Mouse (Mus musculus): ENCODE measurements around the gene Poldip2.

Poldip2 gene

DNA sequence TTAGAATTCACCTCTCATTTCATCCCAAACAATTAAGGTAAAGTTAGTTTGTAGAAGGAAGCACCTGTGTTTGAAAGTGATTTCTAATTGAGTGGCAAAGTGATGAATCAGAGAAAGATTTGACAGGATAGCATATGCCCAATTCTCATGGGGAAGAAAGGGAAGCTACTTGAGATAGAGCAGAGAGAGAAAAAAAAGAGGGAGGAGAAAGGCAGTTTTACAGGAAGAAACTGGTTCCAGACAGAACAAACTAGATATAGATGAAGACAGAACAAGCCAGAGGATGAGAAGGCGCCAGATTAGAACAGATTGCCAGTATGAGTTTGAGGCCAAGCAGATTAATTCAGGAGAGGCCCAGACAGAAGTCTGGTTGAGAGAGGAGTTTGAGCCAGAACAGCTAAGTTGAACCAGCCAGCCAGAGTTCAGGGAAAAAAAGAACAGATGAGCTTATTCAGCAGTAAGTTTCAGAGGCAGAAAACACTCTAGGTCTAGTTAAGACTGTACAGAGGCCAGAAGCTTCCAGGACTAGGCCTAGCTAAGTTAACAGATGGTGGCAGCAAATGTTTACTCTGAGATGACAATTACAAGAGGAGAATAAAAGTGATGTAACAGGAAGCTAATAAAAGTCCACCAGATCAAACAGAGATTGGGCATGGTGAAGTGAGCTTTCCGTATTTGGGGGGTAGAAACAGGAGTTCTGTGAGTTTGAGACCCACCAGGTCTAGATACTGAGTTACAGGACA, 35.9 kb downstream of the Poldip2 start:
- DNase-seq = no peak

DNA sequence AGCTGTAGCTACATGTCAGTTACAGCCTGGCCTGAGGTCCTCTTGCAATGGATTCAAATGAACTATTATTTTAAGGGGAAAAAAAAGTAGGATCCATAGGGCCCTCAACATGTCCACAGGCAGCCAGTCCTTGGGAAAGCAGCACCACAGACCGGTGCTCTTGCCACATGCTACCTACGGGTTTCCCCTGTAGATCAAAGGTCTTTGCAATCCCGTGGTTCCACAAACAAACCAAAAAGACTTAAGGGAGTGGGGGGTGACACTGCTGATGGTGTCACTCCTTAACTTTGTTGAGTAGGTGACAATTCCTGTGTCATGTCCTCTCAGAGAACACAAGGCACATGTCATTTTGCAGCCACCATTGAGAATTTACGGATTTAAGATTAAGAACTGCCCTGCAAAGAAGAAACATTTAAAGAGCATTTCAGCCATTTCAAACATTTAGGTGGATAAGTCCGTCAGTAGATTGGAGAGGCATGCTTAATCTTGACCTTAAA, 37.5 kb downstream of the Poldip2 start:
- no peak for DNase-seq

DNA sequence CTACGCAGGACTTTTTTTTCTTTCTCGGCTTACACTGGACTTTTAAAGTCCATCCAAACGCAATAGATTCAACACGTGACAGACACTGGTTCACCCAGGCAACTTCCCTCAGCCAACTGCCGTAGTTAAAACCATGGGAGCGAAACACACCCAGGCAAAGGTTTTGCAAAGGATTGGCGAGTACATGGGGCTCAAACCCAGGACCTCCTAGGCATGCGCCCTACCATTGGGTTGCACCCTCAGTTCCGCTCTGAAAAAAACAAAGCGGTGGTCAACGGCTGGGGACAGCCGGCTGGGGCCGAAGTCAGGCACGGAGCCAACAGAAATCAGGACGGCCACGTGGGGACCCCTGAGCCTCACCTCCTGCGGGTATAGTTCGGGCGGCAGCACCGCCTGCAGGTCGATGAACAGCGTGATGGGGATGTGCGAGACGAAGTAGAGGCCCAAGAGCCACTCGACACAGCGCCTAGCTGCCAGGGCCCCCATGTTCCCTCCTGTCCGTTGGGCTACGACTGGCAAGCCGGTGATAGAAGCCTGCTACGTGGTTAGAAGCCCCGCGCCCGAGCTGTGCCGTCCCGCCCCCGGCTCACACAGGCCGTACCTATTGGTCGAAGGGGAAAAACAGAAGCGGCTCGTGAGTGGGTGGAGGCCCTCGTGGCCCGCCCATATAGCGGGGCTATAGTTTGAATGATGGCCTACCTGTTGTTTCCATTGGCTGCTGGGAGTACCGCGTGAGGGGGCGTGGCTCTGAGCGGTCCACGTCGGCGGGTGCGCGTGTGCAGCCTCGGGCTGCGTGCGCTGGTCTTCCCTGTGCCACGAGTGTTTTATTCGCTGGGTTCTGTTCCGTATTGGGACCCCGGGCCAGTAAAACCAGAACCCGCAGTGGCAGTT, 38.4 kb downstream of the Poldip2 start, which contains the start of gene Tmem97:
Tmem97 (minus strand) TSS at position 610 of the 891 bp plus-strand sequence.
- peak; percentile 96 to 98 for DNase-seq

DNA sequence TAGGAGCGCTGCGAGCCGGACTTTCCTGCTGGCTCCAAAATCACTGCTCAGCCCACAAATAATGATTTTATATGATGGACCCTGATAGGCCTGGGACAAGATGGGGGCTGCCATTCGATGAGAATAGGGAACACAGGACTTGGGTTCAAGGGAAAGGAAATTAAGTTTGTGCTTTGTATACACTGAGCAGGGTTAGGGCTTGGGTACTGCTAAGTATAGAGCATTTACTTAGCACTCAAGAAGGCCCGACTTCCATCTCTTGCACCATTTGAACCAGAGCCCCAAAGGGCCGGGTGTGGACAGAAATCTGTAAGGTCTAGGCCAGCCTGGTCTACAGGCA, 39.0 kb downstream of the Poldip2 start:
- no peak for DNase-seq

DNA sequence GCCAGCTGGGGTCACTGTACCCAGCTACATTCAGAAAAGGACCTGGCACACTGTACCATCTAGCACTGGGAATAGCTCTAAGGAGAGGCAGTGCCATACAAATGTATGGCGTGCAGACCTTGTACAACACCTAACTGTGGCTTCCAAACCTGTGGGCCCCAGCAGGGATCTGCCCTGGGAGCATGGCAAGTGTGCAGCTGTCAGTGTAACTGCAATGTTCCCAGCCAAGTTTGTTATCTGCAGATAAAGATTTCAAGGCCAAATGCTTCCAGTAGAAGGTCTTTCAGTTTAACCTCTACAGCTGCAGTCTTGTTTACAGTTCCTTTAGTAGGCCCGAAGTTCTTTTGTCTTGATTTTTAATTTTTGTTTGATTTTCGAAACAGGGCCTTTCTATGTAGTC, 43.6 kb downstream of the Poldip2 start:
- no peak for DNase-seq

DNA sequence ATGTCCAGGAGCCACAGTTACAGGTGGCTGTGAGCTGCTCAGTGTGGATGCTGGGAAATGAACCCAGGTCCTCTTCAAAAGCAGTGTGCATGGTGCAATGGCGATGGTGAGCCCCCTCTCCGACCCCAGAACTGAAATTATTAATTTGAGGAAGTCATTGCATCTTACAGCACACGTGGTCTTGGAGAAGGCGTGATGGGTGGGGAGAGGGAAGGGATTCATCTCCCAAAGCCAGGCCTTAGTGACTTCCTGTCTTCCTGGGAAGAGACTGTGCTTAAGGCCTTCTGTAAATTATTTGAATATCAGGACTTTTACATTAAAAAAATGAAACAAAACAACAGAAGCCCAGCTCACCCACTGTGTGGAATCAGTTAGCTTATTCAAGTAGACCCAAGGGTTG, 44.1 kb downstream of the Poldip2 start:
- DNase-seq = no peak

DNA sequence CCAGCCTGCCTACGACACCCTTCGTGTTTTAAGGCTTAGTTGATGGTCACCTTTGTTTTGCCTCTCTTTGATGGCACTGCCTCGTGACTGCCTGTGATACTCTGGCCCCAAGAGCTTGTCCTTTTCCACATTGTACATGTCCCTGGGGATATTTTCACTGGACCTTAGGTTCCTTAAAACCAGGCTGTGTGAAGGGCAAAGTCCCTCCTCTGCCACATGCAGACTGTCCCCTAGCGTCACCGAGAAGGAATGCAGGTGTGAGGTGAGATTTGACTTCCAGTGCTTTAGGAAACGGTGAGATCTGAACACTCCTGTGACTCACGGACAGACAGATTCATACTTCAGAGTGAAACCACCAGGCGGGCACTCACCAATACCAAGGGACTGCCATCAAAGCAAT, 45.2 kb downstream of the Poldip2 start:
- DNase-seq = peak; percentile 25 to 26

DNA sequence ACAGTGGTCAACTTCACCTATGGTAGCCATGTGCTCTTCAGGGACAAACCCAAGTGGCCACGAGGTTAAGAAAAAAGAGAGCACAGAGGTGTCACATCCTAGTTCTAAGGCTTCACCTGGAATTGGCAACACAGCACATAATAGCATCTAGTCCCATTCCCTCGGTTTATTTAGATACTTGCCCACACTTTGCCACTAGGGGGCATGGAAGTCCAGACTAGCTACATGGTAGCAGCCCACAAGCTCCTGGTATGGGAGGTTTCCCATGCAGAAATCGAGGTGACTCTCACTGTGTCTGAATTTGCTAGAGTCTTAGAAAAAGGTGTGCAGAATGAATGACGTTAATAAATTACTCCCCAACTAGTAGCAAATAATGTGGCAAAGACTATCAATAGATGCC, 48.5 kb downstream of the Poldip2 start:
- peak; percentile 89 to 91 for DNase-seq

DNA sequence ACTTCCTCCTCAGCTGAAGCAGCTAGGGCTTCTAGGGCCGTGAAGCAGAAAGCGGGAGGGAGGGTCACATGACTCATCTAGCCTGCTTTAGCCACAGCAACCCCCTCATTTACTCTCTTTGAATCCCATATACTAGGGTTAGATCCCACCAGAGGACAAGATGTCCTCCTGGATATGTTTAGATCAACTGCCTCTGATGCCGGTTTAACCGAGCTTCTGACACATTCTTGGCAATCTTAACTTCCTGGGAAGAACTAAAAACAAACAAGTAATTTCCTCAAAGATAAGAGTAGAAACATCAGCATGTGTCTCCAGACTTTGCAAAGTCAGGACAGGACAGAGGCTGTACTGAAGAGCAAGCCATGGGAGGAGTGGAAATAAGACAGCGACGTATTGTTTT, 54.8 kb downstream of the Poldip2 start:
- DNase-seq = no peak

DNA sequence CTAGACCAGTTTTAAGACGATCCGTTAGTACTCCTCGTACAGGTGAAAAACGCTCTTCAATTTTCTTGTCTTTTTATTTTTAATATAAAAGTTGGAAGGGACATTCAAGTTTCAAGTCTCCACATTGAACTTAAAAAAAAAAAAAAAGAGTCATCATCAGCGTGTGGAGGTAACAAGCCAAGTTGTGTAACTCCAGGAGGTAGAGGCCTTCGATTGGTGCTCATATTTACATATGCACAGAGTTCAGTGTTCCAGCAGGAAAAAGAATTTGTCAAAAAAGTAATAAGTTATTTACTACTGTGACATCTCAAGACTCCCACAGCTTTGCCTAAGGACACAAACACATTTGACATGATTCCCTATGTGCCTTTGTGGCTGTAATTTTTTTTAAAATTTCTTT, 55.6 kb downstream of the Poldip2 start:
- no peak for DNase-seq

DNA sequence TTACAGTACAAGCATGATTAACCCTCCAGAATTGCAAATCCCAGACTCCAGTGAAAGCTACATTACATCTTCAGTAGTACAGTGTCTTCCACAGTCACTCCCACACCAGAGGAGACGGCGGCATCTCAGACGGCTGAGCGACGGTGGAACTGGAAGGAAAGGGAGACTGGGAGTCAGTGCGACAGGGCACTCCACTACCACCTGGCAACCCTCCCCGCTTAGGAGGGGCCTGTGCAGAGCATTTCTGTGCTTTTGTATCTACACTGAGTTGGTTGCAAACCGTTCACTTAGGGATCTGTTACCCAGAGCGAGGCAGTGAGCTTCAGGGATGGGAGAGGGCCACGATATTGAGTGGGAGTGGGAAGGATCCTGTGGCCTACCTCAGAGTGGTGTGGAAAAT, 56.8 kb downstream of the Poldip2 start:
- no peak for DNase-seq

DNA sequence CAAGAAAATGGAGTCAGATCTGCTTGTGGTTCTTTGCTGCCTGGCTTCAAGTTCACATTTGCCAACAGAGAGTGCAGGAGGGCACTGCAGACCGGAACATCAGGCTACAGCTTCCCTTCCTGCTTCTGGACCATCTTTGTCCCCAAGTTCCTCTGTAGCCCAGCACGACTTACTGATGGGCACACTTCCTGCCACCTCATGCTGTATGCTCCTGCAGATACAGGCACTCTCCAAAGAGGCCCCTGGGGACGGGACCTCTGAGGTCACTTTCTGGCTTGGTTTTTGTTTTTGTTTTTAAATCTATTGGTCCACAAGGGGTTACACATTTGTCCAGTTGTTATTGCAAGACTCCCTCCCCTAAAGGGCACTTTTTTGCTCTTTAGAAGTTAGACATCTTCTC, 57.8 kb downstream of the Poldip2 start:
- DNase-seq = no peak

DNA sequence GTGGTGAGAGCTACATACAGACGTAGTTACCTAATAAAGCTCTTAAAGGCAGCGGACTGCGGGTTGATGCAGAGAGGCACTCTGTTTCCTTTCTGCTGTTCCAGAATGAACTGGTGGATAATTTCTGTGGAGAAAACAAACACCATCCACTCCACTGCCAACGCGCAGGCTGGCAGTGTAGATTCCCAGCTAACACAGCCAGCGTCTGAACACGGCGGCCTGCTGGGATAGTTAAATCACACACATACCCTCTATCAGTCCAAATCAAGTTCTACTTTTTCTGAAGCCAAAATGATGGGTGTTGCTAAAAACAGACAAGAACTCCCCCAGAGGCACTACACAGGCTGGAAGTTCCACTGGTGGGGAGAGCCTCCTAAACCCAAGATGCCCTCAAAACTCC, 59.4 kb downstream of the Poldip2 start:
- no peak for DNase-seq

DNA sequence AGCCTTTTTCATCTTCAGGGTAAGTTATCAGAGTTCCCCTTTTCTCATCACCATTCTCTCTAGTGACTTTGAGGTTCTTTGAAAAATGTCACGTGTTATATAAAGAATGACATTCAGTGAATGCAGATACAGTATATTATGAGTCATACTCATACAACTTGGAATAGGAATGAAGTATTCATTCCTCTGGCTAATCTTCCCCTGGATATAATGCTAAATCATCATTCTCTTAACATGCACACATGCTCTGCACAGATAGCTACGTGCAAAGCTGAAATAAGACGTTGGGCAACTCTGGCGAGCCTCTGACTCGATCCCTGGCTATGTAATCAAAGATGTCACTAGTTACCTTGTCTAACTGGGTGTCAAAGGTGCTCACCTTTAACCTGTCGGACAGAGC, 59.9 kb downstream of the Poldip2 start:
- no peak for DNase-seq
